Mouse (Mus musculus) layer of hippocampus, postnatal 14 days (tissue): ENCODE results near the gene Ppip5k2. TPM values are rescaled to one million over a fixed set of nuclear protein-coding genes. Genes with fewer than 3 reads are reported as not detected.

ENCODE experiments used
- DNase-seq, 2 experiments: peaks; one replicate each; pipeline ENCODE4 v3.0.0; 2021 to 2022; ENCODE audit warnings: low spot score in 2 of 2, mixed read lengths in 1 of 2
- total RNA-seq, 2 experiments: library from RNA; stranded (reverse); gene quantifications; 2 replicates each; pipeline ENCODE4 v1.2.3; 2021

Gene Ppip5k2
- total RNA-seq, 2 experiments from 2014 or later = 20.2 to 21.2 TPM

GRCm38 (mm10) chr1:97760598-97760997, 9.6 kb downstream of the Ppip5k2 start:
- DNase-seq = no peak

GRCm38 (mm10) chr1:97759841-97760240, 10.4 kb downstream of the Ppip5k2 start:
- DNase-seq = no peak

GRCm38 (mm10) chr1:97754392-97754791, 15.8 kb downstream of the Ppip5k2 start:
- DNase-seq = no peak

GRCm38 (mm10) chr1:97753216-97753615, 17.0 kb downstream of the Ppip5k2 start:
- no peak for DNase-seq

GRCm38 (mm10) chr1:97748163-97748562, 22.0 kb downstream of the Ppip5k2 start:
- DNase-seq = no peak

- DNase-seq = no peak
Measured at GRCm38 (mm10) chr1:97746261-97746660, 23.9 kb downstream of the Ppip5k2 start.

- DNase-seq = no peak
Measured at GRCm38 (mm10) chr1:97745712-97746111, 24.5 kb downstream of the Ppip5k2 start.

GRCm38 (mm10) chr1:97743063-97743462, 27.1 kb downstream of the Ppip5k2 start:
- DNase-seq = no peak

- no peak for DNase-seq
Measured at GRCm38 (mm10) chr1:97729339-97729738, 40.9 kb downstream of the Ppip5k2 start.

- no peak for DNase-seq
Measured at GRCm38 (mm10) chr1:97726730-97727129, 43.5 kb downstream of the Ppip5k2 start.

- no peak for DNase-seq
Measured at GRCm38 (mm10) chr1:97718440-97718839, 51.8 kb downstream of the Ppip5k2 start.

- no peak for DNase-seq
Measured at GRCm38 (mm10) chr1:97714334-97714868, 55.8 kb downstream of the Ppip5k2 start.

GRCm38 (mm10) chr1:97710520-97710919, 59.7 kb downstream of the Ppip5k2 start:
- no peak for DNase-seq

GRCm38 (mm10) chr1:97705389-97705788, 64.8 kb downstream of the Ppip5k2 start:
- no peak for DNase-seq

GRCm38 (mm10) chr1:97704646-97705045, 65.6 kb downstream of the Ppip5k2 start:
- DNase-seq = no peak

GRCm38 (mm10) chr1:97698956-97699570, 71.1 kb downstream of the Ppip5k2 start:
- no peak for DNase-seq

- DNase-seq = no peak
Measured at GRCm38 (mm10) chr1:97697273-97697672, 72.9 kb downstream of the Ppip5k2 start.

GRCm38 (mm10) chr1:97693825-97694224, 76.4 kb downstream of the Ppip5k2 start:
- DNase-seq = no peak

- DNase-seq = peak in 1 of 2 experiments; percentile 47
Measured at GRCm38 (mm10) chr1:97688756-97689155, 81.5 kb downstream of the Ppip5k2 start.

GRCm38 (mm10) chr1:97676526-97677177, 93.6 kb downstream of the Ppip5k2 start:
- DNase-seq = no peak

GRCm38 (mm10) chr1:97676115-97676514, 94.1 kb downstream of the Ppip5k2 start:
- no peak for DNase-seq

- no peak for DNase-seq
Measured at GRCm38 (mm10) chr1:97672849-97673248, 97.4 kb downstream of the Ppip5k2 start.

GRCm38 (mm10) chr1:97667288-97667687, 102.9 kb downstream of the Ppip5k2 start:
- no peak for DNase-seq
